10 mouse cellular contexts compared by ENCODE assay signal in genomic region chr8:94814556-94814955, GRCm38 (mm10). TPM values are rescaled to one million over a fixed set of nuclear protein-coding genes. Genes with fewer than 3 reads are reported as not detected.
DNase-seq lines count a peak whose midpoint lies in the region; ATAC-seq and TF ChIP-seq lines count a peak whose summit lies in the region.
"Had no signal": no experiment of that assay in that cellular context is flagged by ENCODE, and none has a peak within 500 bp of the region (broad histone marks: within the 10 kb centered on the region; RNA-seq: fewer than 3 reads in every experiment).

No protein-coding gene starts in this region.

- no peaks in the 10 kb centered on the region for H3K4me1 ChIP-seq in cerebellum, adult 2 months (ENCODE audit: control insufficient read depth, insufficient read depth, low read length)
- H3K4me1 ChIP-seq: intestine, embryonic 15.5 days had no signal

- TF ChIP-seq POLR2A in cerebellum, adult 2 months (IDR thresholded peaks at IDR 0.05; ENCODE audit: borderline replicate concordance, insufficient read depth, low read length), result no peak

- peak; percentile 48; the same call in 1 of the 2 replicates for TF ChIP-seq CTCF in cerebellum, adult 2 months (IDR thresholded peaks at IDR 0.05; ENCODE audit: borderline replicate concordance, insufficient read depth, low read depth, low read length)
- TF ChIP-seq CTCF in left cerebral cortex, adult 2 months (IDR thresholded peaks at IDR 0.05), result peak; percentile 80

- no peak for ATAC-seq in megakaryocyte-erythroid progenitor cell, adult 5-6 weeks (replicated peaks; ENCODE audit: low FRiP score, low TSS enrichment, poor library complexity, severe bottlenecking)
- ATAC-seq: intestine, embryonic 15.5 days had no signal

- DNase-seq in cerebellum, adult 2 months, result no peak
- no peak for DNase-seq in cerebellum, adult 11-12 months
- no peak for DNase-seq in left cerebral cortex, adult 2 months (ENCODE audit: extremely low spot score in 1 of 2, low spot score in 2 of 2)
- DNase-seq in left cerebral cortex, postnatal 25 days (ENCODE audit: low spot score in 2 of 2), result no peak
- DNase-seq in T-cell, adult 2 months (ENCODE audit: low spot score), result peak; percentile 16
- DNase-seq in lung, postnatal 10 days, result peak; percentile 47
- DNase-seq in urinary bladder, adult 18-20 months (ENCODE audit: low spot score in 2 of 2), result no peak

- H3K4me3 ChIP-seq in cerebellum, adult 2 months (replicated peaks; ENCODE audit: insufficient read depth, low read depth, low read length), result no peak overlapping the region
- no peak overlapping the region for H3K4me3 ChIP-seq in left cerebral cortex, adult 2 months
- H3K4me3 ChIP-seq: intestine, embryonic 15.5 days had no signal

- 0% methylated on average over 1 of the region's 1 CpGs for WGBS in cerebellum, adult 2 months

- H3K27me3 ChIP-seq in cerebellum, adult 2 months (ENCODE audit: control insufficient read depth, insufficient read depth, low read length), result no peaks in the 10 kb centered on the region
- H3K27me3 ChIP-seq: intestine, embryonic 15.5 days had no signal

- H3K27ac ChIP-seq in cerebellum, adult 2 months (ENCODE audit: insufficient read depth, low read length), result no peak overlapping the region
- no peak overlapping the region for H3K27ac ChIP-seq in left cerebral cortex, adult 2 months
- H3K27ac ChIP-seq: intestine, embryonic 15.5 days had no signal

- intact Hi-C loops in left cerebral cortex, adult 2 months (cut with DNase I), result loop anchor here (2.0 to 10.0 kb wide), 3 partner anchors 94 to 290 kb away; partner anchors contain the start of genes Fam192a and Rspry1
- intact Hi-C loops in left cerebral cortex, postnatal 25 days (cut with DNase I), result no loop called here

RNA-seq across cellular contexts. Expression of gene Ccl17, which starts 4.3 kb away (rescaled TPM):
- 0.36 and 1.1 TPM in 2 replicates for polyA plus RNA-seq in cerebellum, adult 2 months (2012; rRNA removed)
- 1 to 10 TPM; 4.6 to 7.9 TPM for total RNA-seq in left cerebral cortex, adult 2 months (2021)
- total RNA-seq in left cerebral cortex, postnatal 25 days (2021), result 1 to 10 TPM; 8.6 to 9.3 TPM
- total RNA-seq in megakaryocyte-erythroid progenitor cell, adult 5-6 weeks (2014; fragmentation: Nextera tagmentation), result 1.6 and 2.0 TPM in 2 replicates
- 5.6 and 6.0 TPM in 2 replicates for total RNA-seq in megakaryocyte-erythroid progenitor cell, adult 5-6 weeks (2017)
- polyA plus RNA-seq: intestine, embryonic 15.5 days; stomach, embryonic 14.5 days had no signal

RNA-seq across cellular contexts. Expression of gene Coq9, which starts 23.6 kb away (rescaled TPM):
- 155 and 163 TPM in 2 replicates for polyA plus RNA-seq in cerebellum, adult 2 months (2012; rRNA removed)
- total RNA-seq in left cerebral cortex, adult 2 months (2021), result 10 to 100 TPM; 84.5 to 89.1 TPM
- 10 to 100 TPM; 82.4 to 94.4 TPM for total RNA-seq in left cerebral cortex, postnatal 25 days (2021)
- 64.1 and 92.7 TPM in 2 replicates for total RNA-seq in megakaryocyte-erythroid progenitor cell, adult 5-6 weeks (2014; fragmentation: Nextera tagmentation)
- 46.0 and 49.4 TPM in 2 replicates for total RNA-seq in megakaryocyte-erythroid progenitor cell, adult 5-6 weeks (2017)

RNA-seq across cellular contexts. Expression of gene Ciapin1, which starts 23.6 kb away (rescaled TPM):
- 58.2 and 58.4 TPM in 2 replicates for polyA plus RNA-seq in cerebellum, adult 2 months (2012; rRNA removed)
- 10 to 100 TPM; 71.4 to 76.8 TPM for total RNA-seq in left cerebral cortex, adult 2 months (2021)
- 10 to 100 TPM; 67.9 to 74.1 TPM for total RNA-seq in left cerebral cortex, postnatal 25 days (2021)
- 52.3 and 71.1 TPM in 2 replicates for total RNA-seq in megakaryocyte-erythroid progenitor cell, adult 5-6 weeks (2014; fragmentation: Nextera tagmentation)
- total RNA-seq in megakaryocyte-erythroid progenitor cell, adult 5-6 weeks (2017), result 31.6 and 38.2 TPM in 2 replicates

RNA-seq across cellular contexts. Expression of gene Polr2c, which starts 42.7 kb away (rescaled TPM):
- 154 and 166 TPM in 2 replicates for polyA plus RNA-seq in cerebellum, adult 2 months (2012; rRNA removed)
- 10 to 100 TPM; 72.1 to 79.8 TPM for total RNA-seq in left cerebral cortex, adult 2 months (2021)
- 10 to 100 TPM; 67.4 to 76.6 TPM for total RNA-seq in left cerebral cortex, postnatal 25 days (2021)
- 62.4 and 91.6 TPM in 2 replicates for total RNA-seq in megakaryocyte-erythroid progenitor cell, adult 5-6 weeks (2014; fragmentation: Nextera tagmentation)
- 49.2 and 93.1 TPM in 2 replicates for total RNA-seq in megakaryocyte-erythroid progenitor cell, adult 5-6 weeks (2017)

RNA-seq across cellular contexts. Expression of gene Cx3cl1, which starts 42.7 kb away (rescaled TPM):
- polyA plus RNA-seq in cerebellum, adult 2 months (2012; rRNA removed), result 102 and 103 TPM in 2 replicates
- 100 to 1,000 TPM; 658 to 661 TPM for total RNA-seq in left cerebral cortex, adult 2 months (2021)
- total RNA-seq in left cerebral cortex, postnatal 25 days (2021), result 100 to 1,000 TPM; 749 to 762 TPM
- 0.35 TPM in 1 of 2 replicates, not detected in the other for total RNA-seq in megakaryocyte-erythroid progenitor cell, adult 5-6 weeks (2014; fragmentation: Nextera tagmentation)
- total RNA-seq in megakaryocyte-erythroid progenitor cell, adult 5-6 weeks (2017), result not detected in 2 replicates

Comparison
In these comparisons a context has a peak if more than half of its experiments do, and no peak if none do; other contexts are left out.
1. DNase-seq: peak in T-cell, adult 2 months (single experiment) and lung, postnatal 10 days (single experiment); none in cerebellum, adult 2 months (0 of 2), cerebellum, adult 11-12 months (single experiment), left cerebral cortex, adult 2 months (0 of 2), left cerebral cortex, postnatal 25 days (0 of 2) and urinary bladder, adult 18-20 months (0 of 2).